Mouse (Mus musculus) right cerebral cortex, adult 18-20 months (tissue): ENCODE measurements around the gene Vopp1.

ENCODE experiments used
- DNase-seq: peaks from one replicate; pipeline ENCODE4 v3.0.0; 2022; ENCODE audit warnings: mixed read lengths

Vopp1 gene

DNA sequence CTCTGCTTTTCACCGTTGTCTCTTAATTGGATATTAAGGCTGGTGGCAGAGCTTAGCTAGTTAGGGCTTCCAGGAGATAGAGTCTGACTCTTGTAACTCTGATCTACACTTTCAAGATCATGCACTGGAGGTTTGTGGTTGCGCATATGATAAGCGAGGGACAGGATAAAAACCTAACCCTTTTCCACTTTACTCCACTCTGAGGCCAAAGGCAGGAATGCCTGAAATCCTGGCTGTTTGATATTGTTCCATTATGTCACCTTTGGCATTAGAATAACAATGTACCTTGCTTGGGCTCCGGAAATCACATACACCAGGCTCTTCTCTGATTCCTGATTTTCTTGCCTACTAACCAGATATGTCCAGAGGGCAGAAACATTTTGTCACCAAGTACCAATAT, 123.3 kb downstream of the Vopp1 start:
- no peak for DNase-seq

DNA sequence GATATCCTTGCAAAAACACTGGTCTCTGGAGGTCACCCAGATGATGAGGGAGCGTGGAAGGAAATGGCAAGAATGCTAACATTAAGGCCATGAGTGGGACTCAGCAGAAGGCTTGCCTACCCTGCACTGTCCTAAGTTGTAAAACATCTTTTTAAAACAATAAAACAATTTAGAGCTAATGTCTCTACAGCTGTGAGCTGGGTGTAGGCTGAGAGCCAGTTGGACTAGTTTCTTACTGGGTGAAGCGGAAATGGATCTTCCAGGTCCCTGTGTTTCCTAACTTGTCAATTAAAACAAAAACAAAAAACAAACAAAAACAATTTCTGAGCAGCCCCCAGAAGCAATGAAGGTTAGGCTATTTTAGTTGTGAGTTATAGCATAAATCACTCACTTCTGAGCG, 131.8 kb downstream of the Vopp1 start:
- no peak for DNase-seq

DNA sequence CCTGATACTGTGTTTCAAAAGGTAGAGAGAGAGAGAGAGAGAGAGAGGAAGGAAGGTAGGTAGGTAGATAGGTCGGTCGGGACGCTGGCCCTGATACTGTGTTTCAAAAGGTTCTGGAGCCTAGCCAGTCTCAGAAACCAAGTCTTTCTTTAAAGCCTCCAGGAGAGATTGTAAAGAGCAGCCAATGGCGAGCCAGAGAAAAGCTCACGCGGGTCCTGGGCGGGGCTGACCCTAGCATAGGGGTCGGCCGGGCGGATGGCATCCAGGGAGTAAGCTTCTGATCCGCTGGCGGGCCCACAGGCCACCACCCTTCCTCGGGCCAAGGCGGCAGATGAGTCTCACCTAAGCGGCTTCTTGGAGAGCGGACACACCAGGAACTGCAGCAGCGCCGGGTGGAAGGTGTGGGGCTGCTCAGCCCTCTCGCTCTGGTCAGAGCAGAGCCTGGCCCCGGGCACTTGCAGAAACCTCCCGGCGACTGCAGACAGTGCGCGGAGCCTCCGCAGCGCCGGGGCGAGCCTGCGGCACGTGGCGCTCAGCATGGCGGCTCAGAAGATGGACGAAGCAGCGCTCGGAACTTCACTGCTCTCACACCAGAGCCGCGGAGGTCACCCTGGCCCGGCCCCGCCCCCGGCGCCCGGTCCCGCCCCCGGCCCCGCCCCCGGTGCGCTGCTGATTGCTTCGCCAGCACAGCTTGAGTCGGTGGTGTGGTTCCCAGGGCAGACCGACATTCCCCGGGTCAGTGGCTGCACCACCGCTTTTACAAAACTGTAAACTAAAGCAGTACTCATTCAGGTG, 133.3 kb downstream of the Vopp1 start, which contains the start of gene Pyurf:
TSS of gene Pyurf (minus strand) at position 612 of the 795 bp plus-strand sequence.
- DNase-seq = peak; percentile 87

DNA sequence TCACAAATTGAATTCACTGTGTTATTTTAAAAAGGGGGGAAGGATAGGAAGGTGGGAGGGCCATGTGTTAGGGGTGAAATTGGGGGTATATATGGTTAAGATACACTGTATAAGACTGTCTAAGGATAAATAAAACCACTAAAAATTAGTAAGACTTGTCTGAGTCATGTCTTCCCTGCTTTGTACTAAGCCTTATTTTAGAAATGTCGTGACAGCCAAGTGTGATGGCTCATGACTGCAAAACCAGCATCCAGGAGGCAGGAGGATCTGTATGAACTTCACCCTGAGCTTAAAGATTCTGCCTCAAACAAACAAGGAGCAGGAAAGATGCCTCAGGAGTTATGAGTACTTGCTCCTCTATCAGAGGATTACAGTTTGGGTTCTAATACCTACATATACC, 140.8 kb downstream of the Vopp1 start:
- peak; percentile 35 for DNase-seq
